14 mouse cellular contexts compared by ENCODE assay signal in genomic region chr16:33735791-33736190, GRCm38 (mm10). TPM values are rescaled to one million over a fixed set of nuclear protein-coding genes. Genes with fewer than 3 reads are reported as not detected.
A peak's percentile ranks its signal among the peaks of the same experiment; 100 is the strongest.
DNase-seq lines count a peak whose midpoint lies in the region; ATAC-seq and TF ChIP-seq lines count a peak whose summit lies in the region.
"Had no signal": no experiment of that assay in that cellular context is flagged by ENCODE, and none has a peak within 500 bp of the region (broad histone marks: within the 10 kb centered on the region; RNA-seq: fewer than 3 reads in every experiment).

No protein-coding gene starts in this region.

- no peak overlapping the region for H3K9ac ChIP-seq in hindbrain, embryonic 11.5 days (ENCODE audit: low read depth, low read length)
- H3K9ac ChIP-seq in forebrain, embryonic 14.5 days (ENCODE audit: low read length) = no peak overlapping the region
- H3K9ac ChIP-seq in midbrain, embryonic 14.5 days (replicated peaks; ENCODE audit: low read length) = no peak overlapping the region
- H3K9ac ChIP-seq: liver, embryonic 15.5 days had no signal

- H3K4me2 ChIP-seq in hindbrain, embryonic 11.5 days (replicated peaks; ENCODE audit: low read depth, low read length) = no peak overlapping the region
- H3K4me2 ChIP-seq in forebrain, embryonic 14.5 days (ENCODE audit: low read length) = no peak overlapping the region
- no peak overlapping the region for H3K4me2 ChIP-seq in midbrain, embryonic 14.5 days (ENCODE audit: low read length)
- H3K4me2 ChIP-seq: liver, embryonic 15.5 days had no signal

- peaks cover 76% of the 10 kb centered on the region for H3K4me1 ChIP-seq in hindbrain, embryonic 10.5 days (replicated peaks)
- peaks cover 10% of the 10 kb centered on the region for H3K4me1 ChIP-seq in hindbrain, embryonic 11.5 days (replicated peaks; ENCODE audit: control insufficient read depth, insufficient read depth, low read length)
- H3K4me1 ChIP-seq in bone marrow, adult 2 months (ENCODE audit: control insufficient read depth, insufficient read depth, low read length) = peaks cover 8% of the 10 kb centered on the region
- H3K4me1 ChIP-seq in forebrain, embryonic 14.5 days (ENCODE audit: control insufficient read depth, insufficient read depth, low read length) = peaks cover 50% of the 10 kb centered on the region
- peaks cover 23% of the 10 kb centered on the region for H3K4me1 ChIP-seq in midbrain, embryonic 14.5 days (ENCODE audit: control insufficient read depth, insufficient read depth, low read length)

- no peaks in the 10 kb centered on the region for H3K27me3 ChIP-seq in hindbrain, embryonic 10.5 days (ENCODE audit: insufficient read depth, poor library complexity, severe bottlenecking)
- no peaks in the 10 kb centered on the region for H3K27me3 ChIP-seq in hindbrain, embryonic 11.5 days (ENCODE audit: control insufficient read depth, insufficient read depth, low read length)
- no peaks in the 10 kb centered on the region for H3K27me3 ChIP-seq in forebrain, embryonic 14.5 days (replicated peaks; ENCODE audit: control insufficient read depth, insufficient read depth, low read length)
- H3K27me3 ChIP-seq in midbrain, embryonic 14.5 days (ENCODE audit: control insufficient read depth, insufficient read depth, low read length) = no peaks in the 10 kb centered on the region
- H3K27me3 ChIP-seq: liver, embryonic 15.5 days had no signal

- no peak for DNase-seq in hindbrain, embryonic 10.5 days (ENCODE audit: low spot score)
- no peak for DNase-seq in hindbrain, embryonic 11.5 days (ENCODE audit: low spot score)
- DNase-seq in forebrain, embryonic 14.5 days (ENCODE audit: low spot score) = peak; percentile 74
- no peak for DNase-seq in midbrain, embryonic 14.5 days
- DNase-seq in lung, postnatal 36 days = no peak
- DNase-seq in T-cell, adult 2 months (ENCODE audit: low spot score) = no peak
- no peak for DNase-seq in heart, postnatal 10 days
- DNase-seq: gastrocnemius, adult 2 months; thymus, adult 18-20 months had no signal

- H3K4me3 ChIP-seq in hindbrain, embryonic 10.5 days = no peak overlapping the region
- H3K4me3 ChIP-seq in hindbrain, embryonic 11.5 days (ENCODE audit: low read depth, low read length) = no peak overlapping the region
- H3K4me3 ChIP-seq in bone marrow, adult 2 months (replicated peaks; ENCODE audit: control insufficient read depth, low read depth, low read length) = no peak overlapping the region
- H3K4me3 ChIP-seq in forebrain, embryonic 14.5 days (ENCODE audit: low read depth, low read length) = no peak overlapping the region
- no peak overlapping the region for H3K4me3 ChIP-seq in midbrain, embryonic 14.5 days (replicated peaks; ENCODE audit: low read depth, low read length)
- H3K4me3 ChIP-seq: erythroblast, embryonic 14.5 days; gastrocnemius, adult 2 months; heart, embryonic 10.5 days; liver, embryonic 15.5 days had no signal

- no peak for TF ChIP-seq POLR2A in bone marrow, adult 2 months (IDR thresholded peaks at IDR 0.05; ENCODE audit: borderline replicate concordance, control insufficient read depth, low read depth, low read length)

- TF ChIP-seq CTCF in bone marrow, adult 2 months (IDR thresholded peaks at IDR 0.05; ENCODE audit: control insufficient read depth, insufficient read depth, low read length) = no peak

- intact Hi-C loops in heart, postnatal 10 days (cut with DNase I) = loop anchor here (2.0 to 5.0 kb wide), 2 partner anchors 17 to 353 kb away; partner anchors contain the start of gene Zfp148

- no peaks in the 10 kb centered on the region for H3K9me3 ChIP-seq in hindbrain, embryonic 10.5 days
- H3K9me3 ChIP-seq in hindbrain, embryonic 11.5 days (ENCODE audit: control insufficient read depth, low read length) = no peaks in the 10 kb centered on the region
- no peaks in the 10 kb centered on the region for H3K9me3 ChIP-seq in forebrain, embryonic 14.5 days (replicated peaks; ENCODE audit: control insufficient read depth, low read length)
- H3K9me3 ChIP-seq in midbrain, embryonic 14.5 days (ENCODE audit: control insufficient read depth, low read length) = no peaks in the 10 kb centered on the region
- H3K9me3 ChIP-seq: G1E; heart, embryonic 10.5 days; liver, embryonic 15.5 days had no signal

- peaks cover 70% of the 10 kb centered on the region for H3K36me3 ChIP-seq in hindbrain, embryonic 10.5 days
- H3K36me3 ChIP-seq in hindbrain, embryonic 11.5 days (ENCODE audit: control insufficient read depth, insufficient read depth, low read length) = no peaks in the 10 kb centered on the region
- peaks cover 8% of the 10 kb centered on the region; the same call in 1 of the 2 replicates for H3K36me3 ChIP-seq in forebrain, embryonic 14.5 days (ENCODE audit: control insufficient read depth, insufficient read depth, low read length)
- H3K36me3 ChIP-seq in midbrain, embryonic 14.5 days (ENCODE audit: control insufficient read depth, insufficient read depth, low read length) = no peaks in the 10 kb centered on the region

- 60% methylated on average over 5 of the region's 5 CpGs for WGBS in hindbrain, embryonic 10.5 days
- WGBS in hindbrain, embryonic 11.5 days = 62% methylated on average over 5 of the region's 5 CpGs
- 80% methylated on average over 5 of the region's 5 CpGs for WGBS in bone marrow, adult 2 months
- 25% methylated on average over 5 of the region's 5 CpGs for WGBS in forebrain, embryonic 14.5 days
- 34% methylated on average over 5 of the region's 5 CpGs for WGBS in midbrain, embryonic 14.5 days

- peak overlapping the region; percentile 67; the same call in 1 of the 2 replicates for H3K27ac ChIP-seq in hindbrain, embryonic 10.5 days
- no peak overlapping the region for H3K27ac ChIP-seq in hindbrain, embryonic 11.5 days (ENCODE audit: low read depth, low read length)
- H3K27ac ChIP-seq in bone marrow, adult 2 months (ENCODE audit: control insufficient read depth, insufficient read depth, low read depth, low read length, poor library complexity) = peak overlapping the region; percentile 67; the same call in 1 of the 2 replicates
- H3K27ac ChIP-seq in forebrain, embryonic 14.5 days (ENCODE audit: low read depth, low read length) = peak overlapping the region; percentile 85
- peak overlapping the region; percentile 66 for H3K27ac ChIP-seq in midbrain, embryonic 14.5 days (replicated peaks; ENCODE audit: low read depth, low read length)
- H3K27ac ChIP-seq: heart, embryonic 10.5 days; liver, embryonic 15.5 days had no signal

- ATAC-seq in hindbrain, embryonic 11.5 days (ENCODE audit: low FRiP score) = no peak
- no peak for ATAC-seq in forebrain, embryonic 14.5 days
- ATAC-seq in midbrain, embryonic 14.5 days (ENCODE audit: low FRiP score, low TSS enrichment) = no peak

RNA-seq across cellular contexts. Expression of gene Heg1, which starts 51.6 kb away (rescaled TPM):
- polyA plus RNA-seq in hindbrain, embryonic 10.5 days (2016; fragmentation: Nextera tagmentation; extraction: Ambion mirVana) = 21.9 and 22.8 TPM in 2 replicates
- 22.8 and 23.4 TPM in 2 replicates for polyA plus RNA-seq in hindbrain, embryonic 11.5 days (2014; fragmentation: Nextera tagmentation; extraction: Ambion mirVana)
- 10.0 and 10.1 TPM in 2 replicates for polyA plus RNA-seq in bone marrow, adult 2 months (2011; ENCODE audit: insufficient read depth, insufficient read length, low replicate concordance, missing spikeins)
- polyA plus RNA-seq in forebrain, embryonic 14.5 days (2014; fragmentation: Nextera tagmentation; extraction: Ambion mirVana) = 14.3 and 15.0 TPM in 2 replicates
- 8.9 and 15.9 TPM in 2 replicates for polyA plus RNA-seq in midbrain, embryonic 14.5 days (2014; fragmentation: Nextera tagmentation; extraction: Ambion mirVana)
- total RNA-seq in heart, postnatal 10 days (2021) = 100 to 1,000 TPM; 234 to 263 TPM

RNA-seq across cellular contexts. Expression of gene Muc13, which starts 58.0 kb away (rescaled TPM):
- 0.09 and 0.26 TPM in 2 replicates for polyA plus RNA-seq in hindbrain, embryonic 10.5 days (2016; fragmentation: Nextera tagmentation; extraction: Ambion mirVana)
- polyA plus RNA-seq in hindbrain, embryonic 11.5 days (2014; fragmentation: Nextera tagmentation; extraction: Ambion mirVana) = 0.08 and 0.14 TPM in 2 replicates
- polyA plus RNA-seq in bone marrow, adult 2 months (2011; ENCODE audit: insufficient read depth, insufficient read length, low replicate concordance, missing spikeins) = 5.4 and 6.4 TPM in 2 replicates
- not detected in 2 replicates for polyA plus RNA-seq in forebrain, embryonic 14.5 days (2014; fragmentation: Nextera tagmentation; extraction: Ambion mirVana)
- polyA plus RNA-seq in midbrain, embryonic 14.5 days (2014; fragmentation: Nextera tagmentation; extraction: Ambion mirVana) = not detected in 2 replicates
- under 1 TPM in 1 of 2 experiments, not detected in 1; 0.07 TPM for total RNA-seq in heart, postnatal 10 days (2021)
- total RNA-seq: gastrocnemius, adult 2 months had no signal
- polyA plus RNA-seq: erythroblast, embryonic 14.5 days had no signal
